Mouse (Mus musculus) neural tube, embryonic 12.5 days (tissue): ENCODE results near the gene Gltp. TPM values are rescaled to one million over a fixed set of nuclear protein-coding genes. Genes with fewer than 3 reads are reported as not detected.

ENCODE experiments used
- ATAC-seq: fragments of 200-750 bp; cut with Nextera tagmentation; 2 replicates; pipeline ENCODE4 v1.8.0; 2017; ENCODE audit warnings: low read depth, mild to moderate bottlenecking, moderate TSS enrichment, moderate library complexity; ENCODE audit not compliant: low FRiP score
- H3K27ac ChIP-seq: fragments of 300-500 bp; sonication (generic); 2 replicates; pipeline ENCODE4 v1.5.1; 2016
- H3K27me3 ChIP-seq: fragments of 300-500 bp; sonication (generic); replicated peaks from 2 replicates; pipeline ENCODE4 v1.6.1; 2016; ENCODE audit warnings: mild to moderate bottlenecking
- H3K36me3 ChIP-seq: fragments of 300-500 bp; sonication (generic); 2 replicates; pipeline ENCODE4 v1.6.1; 2016; ENCODE audit warnings: mild to moderate bottlenecking
- H3K4me1 ChIP-seq: fragments of 300-500 bp; sonication (generic); 2 replicates; pipeline ENCODE4 v1.6.1; 2016
- H3K4me2 ChIP-seq: fragments of 300-500 bp; sonication (generic); replicated peaks from 2 replicates; pipeline ENCODE4 v1.6.1; 2016; ENCODE audit warnings: mild to moderate bottlenecking
- H3K4me3 ChIP-seq: fragments of 300-500 bp; sonication (generic); 2 replicates; pipeline ENCODE4 v1.5.1; 2016
- H3K9ac ChIP-seq: fragments of 300-500 bp; sonication (generic); 2 replicates; pipeline ENCODE4 v1.6.1; 2016; ENCODE audit warnings: mild to moderate bottlenecking
- H3K9me3 ChIP-seq: fragments of 300-500 bp; sonication (generic); 2 replicates; pipeline ENCODE4 v1.6.1; 2016; ENCODE audit warnings: mild to moderate bottlenecking
- WGBS: fragments of 180-500 bp; shearing (Covaris S2); methylation state at CpG from one replicate; pipeline ENCODE4 v1.1.7; 2016; 5-methylcytosine and 5-hydroxymethylcytosine counted together
- polyA plus RNA-seq: library from polyadenylated mRNA; unstranded; fragments of >200 nt; fragmentation: Nextera tagmentation; extraction: Ambion mirVana; gene quantifications from 2 replicates; pipeline ENCODE4 v1.2.1, GENCODE M21; 2016

Gene Gltp
- polyA plus RNA-seq, 1 experiment from 2014 or later = 61.0 TPM

DNA sequence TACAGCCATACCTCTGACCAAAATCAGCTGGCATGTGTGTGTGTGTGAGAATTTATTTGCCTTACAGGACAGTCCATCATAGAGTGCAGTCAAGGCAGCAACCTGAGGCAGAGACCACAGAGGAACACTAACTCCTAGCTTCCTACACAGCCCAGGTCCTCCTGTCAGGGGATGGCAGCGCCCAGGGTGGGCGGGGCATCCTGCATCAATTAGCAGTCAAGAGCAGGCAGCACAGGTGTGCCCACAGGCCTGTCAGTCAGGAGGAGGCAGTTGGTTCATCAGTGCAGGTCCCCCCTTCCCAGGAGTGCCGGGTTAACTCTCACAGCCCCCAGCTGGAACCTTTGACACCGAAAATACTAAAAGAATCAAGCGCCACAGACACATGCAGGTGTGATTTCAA is 21.8 kb downstream of the Gltp start:
- 0 out of 2 replicates have a peak, but pooled peaks cover 2% of the 10 kb centered on the region for H3K4me1 ChIP-seq
- WGBS = 94% methylated on average over 5 of the region's 5 CpGs
- H3K9ac ChIP-seq = no peak overlapping the region
- H3K27me3 ChIP-seq = no peaks in the 10 kb centered on the region
- no peaks in the 10 kb centered on the region for H3K9me3 ChIP-seq
- ATAC-seq = no peak
- H3K36me3 ChIP-seq = peaks cover 6% of the 10 kb centered on the region; the same call in 1 of the 2 replicates
- no peak overlapping the region for H3K4me2 ChIP-seq
- H3K27ac ChIP-seq = no peak overlapping the region
- no peak overlapping the region for H3K4me3 ChIP-seq

DNA sequence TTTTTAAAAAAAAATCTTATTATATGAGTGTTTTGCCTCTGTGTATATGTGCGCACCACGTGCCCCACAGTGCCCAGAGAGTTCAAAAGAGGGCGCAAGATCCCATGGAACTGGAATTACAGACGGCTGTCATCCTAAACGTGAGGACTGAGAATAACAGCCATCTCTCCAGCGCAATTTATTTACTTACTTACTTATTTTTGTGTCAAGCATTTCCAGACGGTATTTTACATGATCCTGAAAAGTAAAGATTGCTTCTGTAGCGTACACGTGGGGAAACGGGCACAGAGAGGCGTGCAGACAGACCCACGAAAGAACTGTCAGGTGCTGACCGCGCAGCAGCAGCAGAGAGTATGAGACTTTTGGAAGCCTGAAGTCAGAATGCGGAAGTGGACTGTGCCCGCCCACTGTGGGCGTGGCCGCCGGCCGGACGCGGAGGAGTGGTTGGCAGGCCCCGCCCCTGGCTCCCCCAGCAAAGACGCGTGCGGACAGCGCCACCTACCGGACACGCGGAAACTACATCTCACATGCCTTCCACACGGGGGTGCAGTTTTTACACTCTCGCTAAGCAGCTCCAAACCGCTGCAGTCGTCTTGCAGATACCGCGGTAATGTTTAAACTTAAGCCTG is 23.4 kb downstream of the Gltp start:
- Histone ChIP-seq H3K27me3 (no peaks in the 10 kb centered on the region), H3K4me2 (peak overlapping the region; percentile 59), H3K9me3 (no peaks in the 10 kb centered on the region), H3K9ac (0 out of 2 replicates have a peak overlapping the region, but pooled peaks have one; percentile 23), H3K4me3 (peak overlapping the region; percentile 27; the same call in 1 of the 2 replicates), H3K27ac (no peak overlapping the region), H3K4me1 (0 out of 2 replicates have a peak, but pooled peaks cover 2% of the 10 kb centered on the region), H3K36me3 (no peaks in the 10 kb centered on the region)
- peak; percentile 82 for ATAC-seq
- WGBS = 4% methylated on average over 36 of the region's 36 CpGs

DNA sequence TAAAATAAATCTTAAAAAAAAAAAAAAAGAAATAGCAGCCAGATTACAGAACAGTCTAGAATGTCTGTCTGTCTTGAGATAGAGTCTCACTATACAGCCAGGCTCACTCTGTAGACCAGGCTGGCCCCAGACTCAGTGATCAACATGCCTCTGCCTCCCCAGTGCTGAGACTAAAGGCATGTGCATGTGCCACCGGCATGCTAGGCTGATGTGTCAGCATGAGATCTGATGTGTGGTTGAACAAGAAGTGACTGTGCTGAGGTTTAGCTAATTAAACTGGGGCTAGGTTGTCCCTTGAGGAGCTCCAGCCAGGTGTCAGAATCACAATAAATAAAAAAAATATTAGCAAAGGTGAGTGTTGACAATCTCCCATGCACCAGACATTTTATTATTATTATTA is 24.1 kb downstream of the Gltp start:
- no peaks in the 10 kb centered on the region for H3K9me3 ChIP-seq
- H3K9ac ChIP-seq = no peak overlapping the region
- H3K36me3 ChIP-seq = no peaks in the 10 kb centered on the region
- 72% methylated on average over 1 of the region's 1 CpGs for WGBS
- H3K27me3 ChIP-seq = no peaks in the 10 kb centered on the region
- no peak overlapping the region for H3K27ac ChIP-seq
- H3K4me2 ChIP-seq = no peak overlapping the region
- H3K4me3 ChIP-seq = no peak overlapping the region
- ATAC-seq = no peak
- H3K4me1 ChIP-seq = 0 out of 2 replicates have a peak, but pooled peaks cover 2% of the 10 kb centered on the region

DNA sequence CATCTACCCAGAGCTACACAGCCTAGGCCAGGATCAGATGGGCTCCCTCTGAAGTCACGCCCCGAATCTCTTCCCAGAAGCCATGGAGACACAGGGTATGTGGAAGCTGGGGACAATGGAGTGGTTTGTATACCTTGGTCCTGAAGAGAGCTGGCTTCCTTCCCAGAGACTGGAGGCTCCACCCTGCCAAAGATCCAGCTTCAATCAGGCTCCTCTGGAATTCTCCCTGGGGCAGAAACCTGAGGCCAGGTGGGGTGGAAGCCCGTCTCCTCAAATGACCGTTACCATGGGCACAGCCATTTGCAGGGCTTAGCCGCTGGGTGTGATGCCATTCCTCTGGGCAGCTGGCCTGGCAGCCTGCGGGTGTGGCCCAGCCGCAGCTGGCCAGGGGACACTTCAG is 26.0 kb downstream of the Gltp start:
- WGBS = 81% methylated on average over 7 of the region's 7 CpGs
- no peak for ATAC-seq
- 0 out of 2 replicates have a peak, but pooled peaks cover 2% of the 10 kb centered on the region for H3K4me1 ChIP-seq
- H3K36me3 ChIP-seq = no peaks in the 10 kb centered on the region
- H3K27ac ChIP-seq = no peak overlapping the region
- H3K9ac ChIP-seq = no peak overlapping the region
- no peak overlapping the region for H3K4me3 ChIP-seq
- no peaks in the 10 kb centered on the region for H3K9me3 ChIP-seq
- no peak overlapping the region for H3K4me2 ChIP-seq
- H3K27me3 ChIP-seq = peaks cover 3% of the 10 kb centered on the region

DNA sequence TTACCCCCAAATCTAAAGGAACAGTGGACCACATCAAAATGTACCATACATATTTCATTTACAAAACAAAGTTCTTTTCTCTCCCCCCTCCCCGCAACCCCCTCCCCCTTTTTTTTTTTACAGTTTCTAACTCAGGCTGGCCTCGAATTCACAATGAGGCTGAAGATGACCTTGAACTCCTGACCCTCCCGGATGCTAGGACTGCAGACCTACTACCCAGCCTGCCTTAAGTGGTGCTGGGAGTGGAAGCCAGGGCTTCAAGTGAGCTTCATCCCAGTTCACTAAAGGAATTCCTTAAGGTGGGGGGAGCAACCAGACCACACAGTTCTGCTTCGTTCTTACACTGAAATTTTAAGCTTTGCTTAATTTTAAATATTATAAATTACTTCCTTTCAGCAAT is 26.6 kb downstream of the Gltp start:
- H3K4me1 ChIP-seq = 0 out of 2 replicates have a peak, but pooled peaks cover 2% of the 10 kb centered on the region
- peaks cover 9% of the 10 kb centered on the region for H3K27me3 ChIP-seq
- WGBS = 79% methylated on average over 4 of the region's 4 CpGs
- no peak for ATAC-seq
- H3K4me3 ChIP-seq = no peak overlapping the region
- no peak overlapping the region for H3K9ac ChIP-seq
- no peaks in the 10 kb centered on the region for H3K9me3 ChIP-seq
- H3K4me2 ChIP-seq = no peak overlapping the region
- no peaks in the 10 kb centered on the region for H3K36me3 ChIP-seq
- no peak overlapping the region for H3K27ac ChIP-seq

DNA sequence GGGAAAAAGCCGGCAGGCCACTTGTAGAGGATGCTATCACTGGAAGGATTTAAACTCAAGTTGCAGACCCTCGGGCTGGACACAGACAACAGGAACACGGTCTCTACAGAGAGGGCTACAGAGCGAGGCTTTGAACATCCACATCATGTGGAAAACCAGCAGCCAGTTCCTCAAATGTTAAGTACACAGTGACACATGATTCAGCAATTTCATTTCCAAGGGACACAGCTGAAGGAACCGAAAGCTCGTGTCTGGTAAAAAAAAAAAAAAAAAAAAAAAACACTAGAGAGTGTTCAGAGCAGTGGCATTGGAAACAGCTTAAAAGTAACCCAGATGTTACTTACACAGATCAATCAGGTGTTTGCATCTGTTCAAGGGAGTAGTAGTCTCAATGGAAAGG is 29.8 kb downstream of the Gltp start:
- H3K9ac ChIP-seq = no peak overlapping the region
- no peaks in the 10 kb centered on the region for H3K9me3 ChIP-seq
- no peak overlapping the region for H3K4me3 ChIP-seq
- H3K4me1 ChIP-seq = peaks cover 11% of the 10 kb centered on the region
- no peaks in the 10 kb centered on the region for H3K36me3 ChIP-seq
- no peak for ATAC-seq
- H3K4me2 ChIP-seq = no peak overlapping the region
- 78% methylated on average over 6 of the region's 6 CpGs for WGBS
- no peak overlapping the region for H3K27ac ChIP-seq
- H3K27me3 ChIP-seq = peaks cover 40% of the 10 kb centered on the region

DNA sequence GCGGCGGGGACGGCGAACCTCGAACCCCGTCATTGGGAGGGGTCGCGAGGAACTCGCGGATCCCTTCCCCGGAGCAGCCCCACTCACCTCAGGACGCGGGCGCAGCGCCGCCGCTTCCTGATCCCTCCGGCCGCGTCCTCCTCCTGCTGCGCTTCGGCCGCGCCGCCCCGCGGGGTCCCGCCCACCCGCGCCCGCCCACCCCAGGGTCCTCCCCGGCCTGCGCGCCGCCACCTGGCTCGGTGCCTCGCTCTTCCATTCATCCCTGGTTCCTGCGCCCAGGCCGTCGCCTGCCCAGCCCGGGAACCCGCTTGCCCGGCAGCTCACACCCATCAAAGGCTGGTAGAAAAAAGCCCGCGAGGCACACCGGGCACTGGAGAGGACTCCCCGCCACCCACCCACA is 32.5 kb downstream of the Gltp start, which contains the start of gene Trpv4:
TSS of gene Trpv4 (minus strand) at position 167 of the 400 bp plus-strand sequence.
- Histone ChIP-seq H3K36me3 (no peaks in the 10 kb centered on the region), H3K27ac (no peak within 1 kb of the TSS), H3K4me3 (peak within 1 kb of the TSS; percentile 38), H3K4me2 (peak within 1 kb of the TSS; percentile 73), H3K9ac (0 out of 2 replicates have a peak within 1 kb of the TSS, but pooled peaks have one; percentile 26), H3K4me1 (peaks cover 9% of the 10 kb centered on the region), H3K9me3 (no peaks in the 10 kb centered on the region), H3K27me3 (peaks cover 50% of the 10 kb centered on the region)
- WGBS = 1% methylated on average over 43 of the region's 47 CpGs
- no peak for ATAC-seq

DNA sequence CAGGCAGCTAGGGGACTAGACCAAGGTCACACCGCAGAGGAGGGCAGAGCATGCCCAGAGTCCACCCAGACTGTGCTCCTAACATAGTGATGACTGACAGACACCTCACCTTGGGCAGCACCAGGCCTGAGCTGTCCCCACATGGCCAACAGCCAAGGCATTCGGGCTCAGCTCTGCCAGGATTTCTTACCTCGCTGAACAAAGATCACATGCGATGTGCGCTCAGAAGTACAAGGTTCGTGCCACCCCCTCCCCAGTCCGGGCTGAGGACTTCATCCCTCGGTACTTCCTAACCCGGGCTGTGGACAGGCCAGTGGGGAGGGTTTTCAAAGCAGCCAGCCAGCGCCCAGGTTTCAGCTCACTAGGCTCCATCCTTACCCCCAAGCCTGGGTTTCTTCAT is 33.4 kb downstream of the Gltp start:
- no peak for ATAC-seq
- 32% methylated on average over 10 of the region's 10 CpGs for WGBS
- no peak overlapping the region for H3K27ac ChIP-seq
- peaks cover 50% of the 10 kb centered on the region for H3K27me3 ChIP-seq
- peak overlapping the region; percentile 73 for H3K4me2 ChIP-seq
- H3K9ac ChIP-seq = no peak overlapping the region
- no peak overlapping the region; the same call in 1 of the 2 replicates for H3K4me3 ChIP-seq
- no peaks in the 10 kb centered on the region for H3K9me3 ChIP-seq
- H3K4me1 ChIP-seq = peaks cover 9% of the 10 kb centered on the region
- H3K36me3 ChIP-seq = no peaks in the 10 kb centered on the region

DNA sequence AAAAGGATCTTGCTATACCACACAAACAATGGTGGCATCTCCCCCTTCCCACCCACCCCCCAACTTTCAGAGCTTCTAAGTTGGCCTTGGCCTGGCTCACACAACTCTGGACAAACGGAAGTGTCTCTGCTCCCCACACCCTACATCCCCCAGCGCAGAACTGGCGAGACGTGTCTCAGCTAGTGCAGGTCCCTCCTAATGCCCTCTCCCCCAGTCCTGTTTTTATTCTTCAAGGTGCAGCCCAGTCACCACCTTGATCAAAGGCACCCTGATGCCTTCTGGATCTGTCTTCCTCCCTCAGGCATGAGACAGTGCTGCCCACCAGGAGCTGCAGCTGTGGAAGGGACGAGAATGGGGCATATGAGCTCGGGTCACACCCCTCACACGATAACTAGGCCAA is 34.5 kb downstream of the Gltp start:
- no peak for ATAC-seq
- H3K4me1 ChIP-seq = peaks cover 10% of the 10 kb centered on the region
- H3K9ac ChIP-seq = no peak overlapping the region
- WGBS = 77% methylated on average over 7 of the region's 7 CpGs
- peaks cover 50% of the 10 kb centered on the region for H3K27me3 ChIP-seq
- no peaks in the 10 kb centered on the region for H3K36me3 ChIP-seq
- H3K9me3 ChIP-seq = no peaks in the 10 kb centered on the region
- no peak overlapping the region for H3K27ac ChIP-seq
- H3K4me2 ChIP-seq = no peak overlapping the region
- no peak overlapping the region for H3K4me3 ChIP-seq

DNA sequence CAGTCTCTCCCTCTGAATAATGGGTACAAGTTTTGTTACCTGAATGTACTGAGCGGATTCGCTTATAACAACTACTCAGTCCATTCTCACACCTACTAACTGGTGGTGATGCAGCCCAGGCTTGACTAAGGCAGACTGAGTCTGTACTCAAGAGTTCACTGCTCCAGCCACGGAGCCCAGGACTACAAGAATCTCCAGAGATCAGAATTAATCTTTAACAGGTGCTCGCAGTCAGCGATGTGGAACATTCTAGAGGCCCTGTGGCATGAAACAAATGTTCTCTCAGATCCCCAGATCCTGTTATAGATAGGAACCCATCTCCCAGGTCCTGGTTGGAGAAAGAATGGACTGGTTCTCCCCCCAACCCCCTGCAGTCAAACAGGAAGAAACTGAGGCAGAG is 35.1 kb downstream of the Gltp start:
- H3K4me3 ChIP-seq = no peak overlapping the region
- H3K27me3 ChIP-seq = peaks cover 52% of the 10 kb centered on the region
- WGBS = 91% methylated on average over 5 of the region's 5 CpGs
- no peak overlapping the region for H3K9ac ChIP-seq
- no peaks in the 10 kb centered on the region for H3K9me3 ChIP-seq
- no peak for ATAC-seq
- H3K4me2 ChIP-seq = no peak overlapping the region
- no peaks in the 10 kb centered on the region for H3K36me3 ChIP-seq
- no peak overlapping the region for H3K27ac ChIP-seq
- H3K4me1 ChIP-seq = peaks cover 15% of the 10 kb centered on the region

DNA sequence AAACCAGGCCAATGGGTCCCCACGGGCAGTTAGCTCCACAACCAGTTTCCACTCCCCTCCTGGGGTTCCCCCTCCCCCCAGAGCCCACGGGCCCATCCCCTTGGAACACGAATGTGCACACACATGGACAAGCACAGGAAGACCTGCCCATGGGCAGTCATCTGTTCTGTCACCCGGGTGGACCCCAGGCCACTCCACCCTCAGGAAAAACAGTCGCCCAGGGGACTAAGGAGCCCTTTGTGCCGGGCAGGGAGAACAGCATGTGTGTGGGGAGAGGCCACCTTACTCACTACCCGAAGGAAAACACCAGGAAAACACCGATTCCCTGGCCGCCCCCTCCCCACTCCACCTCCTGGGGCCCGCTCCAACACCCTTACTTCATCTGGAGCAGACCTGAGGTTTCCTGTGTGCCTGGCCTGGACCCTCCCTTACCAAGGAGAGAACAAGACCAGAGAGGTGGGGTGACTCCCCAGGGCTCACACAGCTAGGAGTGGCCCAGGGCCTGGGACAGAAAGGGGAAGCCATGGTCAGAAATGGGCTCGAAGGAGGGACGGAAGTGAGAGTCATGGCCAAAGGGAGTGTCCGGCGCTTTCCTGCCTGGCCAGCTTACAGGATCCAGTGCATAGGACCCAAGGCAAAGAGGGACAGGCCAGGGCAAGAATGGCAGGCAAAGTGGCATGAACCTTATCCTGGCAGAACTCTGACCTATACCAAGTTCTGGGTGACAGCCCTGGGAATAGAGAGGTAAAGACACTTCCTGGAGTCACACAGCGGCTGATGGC is 36.9 kb downstream of the Gltp start:
- 77% methylated on average over 15 of the region's 15 CpGs for WGBS
- ATAC-seq = no peak
- no peaks in the 10 kb centered on the region for H3K9me3 ChIP-seq
- H3K27me3 ChIP-seq = peaks cover 46% of the 10 kb centered on the region
- no peaks in the 10 kb centered on the region for H3K36me3 ChIP-seq
- no peak overlapping the region for H3K4me3 ChIP-seq
- peaks cover 15% of the 10 kb centered on the region for H3K4me1 ChIP-seq
- no peak overlapping the region for H3K27ac ChIP-seq
- no peak overlapping the region for H3K4me2 ChIP-seq
- H3K9ac ChIP-seq = no peak overlapping the region

DNA sequence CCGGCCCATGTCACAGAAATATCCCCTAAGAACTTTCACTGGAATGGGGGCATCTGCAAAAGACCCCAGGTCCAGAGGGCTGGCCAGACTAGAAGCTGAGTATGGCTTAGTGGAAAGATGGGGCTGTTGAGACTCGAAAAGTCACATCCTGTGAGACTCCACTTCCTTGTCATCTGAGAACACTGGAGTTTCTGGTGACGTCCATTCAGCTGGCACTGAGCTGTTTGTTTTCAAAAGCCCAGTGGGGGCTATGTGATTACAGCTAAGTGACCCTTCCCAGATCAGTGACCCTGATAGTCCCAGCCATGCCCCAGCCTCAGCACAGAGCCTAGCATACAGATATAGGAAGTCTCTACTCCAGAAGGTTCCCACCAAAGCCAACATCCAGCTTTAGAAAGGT is 39.3 kb downstream of the Gltp start:
- Histone ChIP-seq H3K36me3 (no peaks in the 10 kb centered on the region), H3K9me3 (no peaks in the 10 kb centered on the region), H3K4me2 (no peak overlapping the region), H3K27ac (no peak overlapping the region), H3K4me1 (peaks cover 17% of the 10 kb centered on the region), H3K27me3 (peaks cover 30% of the 10 kb centered on the region), H3K4me3 (no peak overlapping the region), H3K9ac (no peak overlapping the region)
- ATAC-seq = no peak
- 21% methylated on average over 3 of the region's 3 CpGs for WGBS
